Mouse (Mus musculus): Measurements from ENCODE around the gene Gm20388.

DNA sequence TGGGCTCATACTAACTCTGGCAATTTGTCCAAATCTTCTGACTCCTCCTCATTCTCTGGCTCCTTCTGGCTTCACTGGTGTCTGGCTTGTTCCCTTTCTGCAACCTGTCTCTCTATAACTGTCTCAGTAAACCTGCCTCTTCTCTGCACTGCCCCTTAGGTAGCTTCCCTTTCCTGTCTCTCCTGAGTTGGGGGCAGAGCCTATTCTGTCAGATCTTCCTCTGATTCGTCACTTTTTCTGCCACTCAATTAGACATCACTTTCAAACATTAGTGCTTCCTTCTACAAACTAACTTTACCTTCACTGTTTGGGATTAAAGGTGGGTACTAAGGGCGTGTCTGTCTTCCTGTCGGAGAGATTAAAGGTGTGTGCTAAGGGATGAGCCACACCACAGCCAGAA, 2430.1 kb downstream of the Gm20388 start:
- TF ChIP-seq CTCF (IDR thresholded peaks at IDR 0.05; ENCODE audit: low read depth): no peak
- TF ChIP-seq EP300 (optimal IDR thresholded peaks at IDR 0.05): no peak
